Mouse (Mus musculus) adrenal gland, postnatal 4 days (tissue): Measurements from ENCODE around the gene Cldn13. TPM values are rescaled to one million over a fixed set of nuclear protein-coding genes. Genes with fewer than 3 reads are reported as not detected.

Experiments used
- DNase-seq, 2 experiments: peaks; one replicate each; pipeline ENCODE4 v3.0.0; 2021 to 2022; ENCODE audit warnings: low spot score in 2 of 2, mixed read lengths in 2 of 2
- total RNA-seq, 2 experiments: library from RNA; stranded (reverse); gene quantifications; 2 replicates each; pipeline ENCODE4 v1.2.3; 2021

Cldn13 gene
- total RNA-seq, 2 experiments from 2014 or later = 2.8 to 6.6 TPM

DNA sequence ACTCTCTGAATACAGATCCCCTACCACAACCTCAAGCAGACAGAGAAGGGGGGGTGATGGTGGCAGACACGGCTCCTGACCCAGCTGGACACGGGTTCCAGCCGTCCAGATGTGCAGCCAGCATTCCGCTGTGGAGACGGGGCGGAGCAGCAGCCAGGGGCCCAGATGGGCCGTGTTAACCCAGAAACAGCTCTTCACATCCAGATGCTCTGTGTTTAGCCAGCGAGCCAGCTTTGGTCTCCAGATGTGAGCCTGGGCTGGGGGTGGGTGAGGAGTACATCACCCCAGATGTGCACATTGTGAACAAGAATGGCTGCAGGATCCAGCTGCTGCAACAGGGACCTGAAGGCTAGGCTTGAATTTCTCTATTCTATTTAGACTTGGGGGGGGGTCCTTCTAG lies 20.0 kb downstream of the Cldn13 start:
- no peak for DNase-seq

DNA sequence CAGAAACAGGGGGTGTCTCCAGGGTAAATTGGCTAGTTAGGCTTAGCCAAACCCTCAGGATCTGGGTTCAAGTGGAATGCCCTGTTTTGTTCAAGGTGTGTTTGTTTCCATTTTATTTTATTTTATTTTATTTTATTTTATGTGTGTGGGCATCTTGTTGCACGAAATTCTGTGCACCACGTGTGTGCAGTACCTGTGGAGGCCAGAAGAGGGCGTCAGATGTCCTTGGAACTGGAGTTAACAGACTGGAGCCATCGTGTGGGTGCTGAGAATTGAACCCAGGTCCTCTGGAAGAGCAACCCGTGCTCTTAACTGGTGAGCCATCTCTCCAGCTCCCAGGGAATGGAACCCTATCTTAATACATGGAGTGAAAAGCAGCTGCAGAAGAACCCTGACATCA lies 22.6 kb downstream of the Cldn13 start:
- DNase-seq = no peak

DNA sequence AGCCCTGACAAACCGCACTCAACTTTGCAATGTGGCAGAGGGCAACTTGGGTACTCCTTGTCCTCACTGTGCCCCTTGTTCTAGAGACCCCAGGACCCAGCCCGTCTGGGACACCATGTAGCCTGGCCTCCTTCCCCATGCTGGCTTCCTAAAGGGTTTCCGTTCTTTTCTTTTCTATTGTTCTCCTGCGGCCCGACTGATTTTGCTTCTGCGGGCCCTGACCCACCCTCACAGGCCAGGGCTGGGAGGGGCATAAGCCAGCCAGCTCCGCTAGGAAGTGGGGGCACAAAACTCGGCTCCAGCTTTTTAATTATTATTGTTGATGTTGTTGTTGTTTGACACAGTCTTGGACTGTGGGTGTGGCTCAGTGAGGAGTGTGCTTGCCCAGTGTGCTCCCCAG lies 23.8 kb downstream of the Cldn13 start:
- no peak for DNase-seq

DNA sequence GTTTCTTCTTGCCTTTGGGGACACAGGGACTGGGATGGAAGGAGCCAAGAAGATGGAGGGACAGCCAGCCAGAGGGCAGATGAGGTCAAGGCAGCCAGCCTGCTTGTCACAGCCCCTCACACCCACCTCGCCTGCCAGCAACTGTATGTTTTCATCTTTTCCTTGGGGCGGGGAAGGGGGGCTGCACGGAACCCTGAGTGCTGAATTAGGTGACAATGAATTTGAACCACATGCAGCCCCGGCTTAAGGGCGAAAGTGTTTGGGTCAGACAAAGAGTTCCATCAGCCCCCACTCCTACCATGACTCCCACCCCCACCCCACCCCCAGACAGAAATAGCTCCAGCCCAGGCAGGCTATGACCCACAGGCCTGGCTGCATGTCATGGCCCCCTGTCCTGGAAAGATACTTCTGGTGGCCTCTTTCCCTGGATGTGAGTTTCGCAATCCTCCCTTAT lies 24.7 kb downstream of the Cldn13 start:
- DNase-seq = no peak

DNA sequence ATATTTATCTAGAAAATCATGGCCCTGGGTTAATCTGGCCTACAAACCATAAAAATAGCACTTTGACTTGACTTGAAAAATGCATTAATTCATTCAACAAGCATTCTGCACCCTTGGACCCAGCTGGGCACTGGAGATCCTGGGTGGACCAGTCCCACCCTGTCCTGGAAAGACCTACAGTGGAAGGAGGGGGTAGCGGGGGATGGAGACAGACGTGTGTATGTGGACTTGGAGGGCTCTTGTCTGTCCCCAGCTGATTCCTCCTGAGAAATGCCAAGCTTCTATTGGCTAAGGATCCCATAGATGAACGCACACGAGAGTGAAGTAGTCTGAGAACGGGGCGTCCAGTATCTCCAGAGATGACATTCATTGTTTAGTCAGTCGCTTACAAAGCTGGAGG lies 26.8 kb downstream of the Cldn13 start:
- no peak for DNase-seq

DNA sequence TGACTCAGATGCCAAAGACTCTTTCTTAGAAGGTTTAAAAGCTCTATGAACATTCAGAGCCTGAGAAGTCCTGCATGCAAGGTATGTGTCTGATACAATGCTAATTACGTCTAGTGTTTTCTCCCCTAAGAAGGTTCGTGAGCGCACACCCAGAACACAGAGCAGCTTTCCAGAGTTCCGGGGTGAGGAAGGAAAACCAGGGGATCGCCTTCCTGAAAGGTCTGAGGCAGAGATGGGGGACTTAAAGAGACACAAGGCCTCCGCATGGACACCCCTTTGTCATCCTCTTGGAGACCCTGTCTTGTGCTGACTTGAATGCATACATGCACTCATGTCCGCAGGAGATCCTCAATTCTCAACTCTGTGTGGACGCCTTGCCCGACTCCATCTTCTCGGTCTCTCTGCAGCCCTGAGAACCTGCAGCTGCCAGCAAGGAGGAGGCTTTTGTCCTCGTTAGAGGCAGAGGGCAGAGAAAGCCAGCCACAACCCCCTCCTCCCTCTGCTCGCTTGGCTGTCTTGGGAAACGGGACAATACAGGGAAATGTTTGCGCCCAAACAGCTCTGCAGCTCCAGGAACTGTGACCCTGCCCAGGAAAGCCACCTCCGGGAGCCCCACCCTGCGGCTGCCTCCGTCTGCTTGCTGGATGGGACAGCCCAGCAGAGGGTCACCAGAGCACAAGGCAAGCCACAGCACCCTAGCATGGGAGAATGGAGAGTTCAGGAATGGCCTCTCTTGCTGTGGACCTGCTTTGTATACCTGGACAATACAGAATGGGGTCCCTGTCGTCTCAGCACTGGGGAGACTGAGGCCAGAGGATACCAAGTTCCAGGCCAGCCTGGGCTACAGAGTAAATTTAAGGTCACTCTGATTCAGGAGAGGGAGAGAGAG lies 27.6 kb downstream of the Cldn13 start:
- DNase-seq = peak in 1 of 2 experiments; percentile 29

DNA sequence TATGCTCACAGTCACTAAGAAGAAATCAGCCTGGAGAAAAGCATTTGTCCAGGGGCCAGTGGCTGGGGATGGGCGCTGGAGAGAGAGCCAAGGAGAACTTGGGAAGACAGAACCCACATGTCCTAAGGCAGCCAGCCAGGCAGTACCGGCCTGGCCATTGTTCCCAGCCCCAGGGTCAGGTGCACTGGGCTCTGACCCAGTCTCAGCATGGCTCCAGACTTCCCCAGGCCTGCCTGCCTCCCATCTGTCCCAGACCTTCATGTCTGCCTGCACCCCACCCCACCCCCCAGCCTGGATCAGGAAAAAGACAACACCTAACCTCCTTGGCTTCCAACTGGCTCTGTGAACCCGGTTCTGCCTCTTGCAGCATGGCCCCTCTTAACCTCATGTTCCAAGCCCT lies 32.2 kb downstream of the Cldn13 start:
- DNase-seq = no peak

DNA sequence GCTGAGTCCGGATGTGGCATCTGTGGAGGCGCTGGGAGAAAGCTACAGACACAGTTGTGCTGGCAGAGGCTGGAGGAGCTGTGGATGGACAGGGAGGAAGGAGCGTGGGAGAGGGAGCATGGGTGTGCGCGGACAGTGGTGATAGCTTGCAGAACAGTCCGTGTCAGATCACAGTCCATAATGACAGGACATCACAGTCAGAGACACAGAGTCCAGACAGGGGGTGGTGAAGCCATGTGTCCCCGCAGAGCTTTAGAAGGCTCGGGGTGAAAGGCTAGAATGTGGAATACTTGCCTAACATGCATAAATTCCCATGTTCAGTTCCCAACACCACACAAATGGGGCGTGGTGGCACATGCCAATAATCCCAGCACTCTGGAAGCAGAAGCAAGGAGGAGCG lies 38.5 kb downstream of the Cldn13 start:
- DNase-seq = no peak

DNA sequence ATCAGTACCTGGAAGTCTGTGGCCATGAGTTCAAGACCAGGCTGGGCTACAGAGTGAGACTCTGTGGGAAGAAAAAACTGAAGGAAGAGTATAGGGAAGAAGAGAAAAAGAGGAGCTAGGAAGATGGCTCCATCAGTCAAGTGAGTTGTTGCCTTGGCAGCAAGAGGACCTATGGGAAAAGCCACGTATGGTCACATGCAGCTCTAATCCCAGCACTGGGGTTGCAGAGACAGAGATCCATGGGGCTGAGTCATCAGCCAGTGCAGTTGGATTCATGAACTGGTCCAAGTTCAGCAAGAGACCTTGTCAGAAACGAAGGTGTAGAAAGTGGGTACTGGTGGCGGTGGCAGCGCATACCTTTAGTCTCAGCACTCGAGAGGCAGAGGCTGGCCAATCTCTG lies 40.1 kb downstream of the Cldn13 start:
- no peak for DNase-seq

DNA sequence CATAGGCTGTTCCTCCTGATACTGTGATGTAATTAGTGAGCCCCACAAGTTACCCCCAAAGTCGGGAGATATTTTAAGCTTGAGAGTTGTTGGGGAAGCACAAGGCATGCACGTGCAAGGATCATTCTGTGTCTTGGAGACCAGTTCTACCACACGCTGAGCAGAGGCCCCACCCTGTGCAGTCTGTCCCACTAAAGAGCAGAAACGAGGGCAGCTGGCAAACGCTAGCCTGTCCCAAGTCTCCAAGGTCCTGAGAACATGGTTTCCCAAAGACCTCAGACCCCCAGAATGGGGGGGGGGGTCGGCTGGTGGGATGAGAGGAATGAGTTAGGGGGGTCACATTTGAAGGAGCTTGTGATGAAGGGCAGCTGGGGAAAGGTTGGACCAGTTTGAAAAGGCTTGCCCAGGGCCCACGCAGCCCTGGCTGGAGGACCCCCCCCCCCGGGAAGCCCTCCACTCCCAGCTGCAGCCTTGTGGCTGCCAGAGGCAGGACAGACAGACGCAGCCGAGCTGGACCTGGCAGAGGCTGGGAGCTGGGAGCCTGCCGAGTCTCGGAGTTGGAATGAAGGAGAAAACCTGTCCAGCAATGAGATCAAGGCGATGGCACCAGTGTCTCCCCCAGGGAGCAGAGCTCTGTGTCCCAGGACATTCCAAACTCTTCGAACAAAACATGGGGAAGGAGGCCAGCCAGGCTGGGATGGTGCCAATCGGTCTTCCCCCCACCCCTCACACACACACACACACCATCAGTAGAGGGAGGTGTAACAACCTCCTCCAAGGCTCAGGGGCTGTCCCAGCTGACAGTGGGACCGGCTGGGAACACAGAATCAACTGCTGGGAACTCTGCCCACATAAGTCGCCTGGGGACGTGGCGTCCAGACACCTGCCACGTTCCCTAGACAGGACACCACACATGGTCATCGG lies 41.1 kb downstream of the Cldn13 start:
- no peak for DNase-seq

DNA sequence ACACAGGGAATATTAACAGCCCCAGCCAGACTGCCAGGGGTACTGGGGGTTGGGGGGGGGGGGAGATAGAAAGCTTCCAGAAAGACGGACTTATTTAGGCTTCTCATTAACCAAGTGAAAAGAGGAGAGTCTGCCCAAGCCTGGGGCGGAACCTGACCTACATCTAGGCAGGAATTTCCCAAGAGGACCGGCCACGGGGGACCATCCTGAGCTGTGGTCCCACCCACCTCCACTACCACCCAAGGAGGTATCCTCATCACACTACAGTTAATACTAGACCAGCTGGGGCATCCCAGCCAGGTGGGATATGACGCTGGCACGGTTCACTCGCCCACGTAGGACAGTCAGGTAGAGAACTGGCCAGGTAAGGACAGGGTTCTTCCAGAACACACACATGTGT lies 42.3 kb downstream of the Cldn13 start:
- no peak for DNase-seq

DNA sequence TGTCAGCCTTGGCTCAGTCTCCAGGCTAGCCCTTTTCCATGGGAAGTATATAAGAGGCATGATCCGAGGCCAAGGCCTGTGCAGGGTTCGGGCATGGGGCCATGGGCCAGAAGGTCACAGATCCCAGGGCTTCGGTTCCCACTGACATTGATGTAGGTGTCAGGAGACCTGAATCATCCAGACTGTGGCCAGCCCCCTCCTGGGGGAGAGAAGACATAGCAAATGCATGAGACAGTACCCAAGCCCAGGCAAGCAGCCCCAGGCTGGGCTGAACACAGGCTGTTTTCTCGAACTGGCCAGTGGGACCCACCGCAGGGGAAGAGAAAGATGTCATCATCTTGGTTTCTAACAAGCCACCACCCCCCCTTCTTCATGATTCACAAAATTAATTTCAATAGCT lies 42.7 kb downstream of the Cldn13 start:
- DNase-seq = no peak

DNA sequence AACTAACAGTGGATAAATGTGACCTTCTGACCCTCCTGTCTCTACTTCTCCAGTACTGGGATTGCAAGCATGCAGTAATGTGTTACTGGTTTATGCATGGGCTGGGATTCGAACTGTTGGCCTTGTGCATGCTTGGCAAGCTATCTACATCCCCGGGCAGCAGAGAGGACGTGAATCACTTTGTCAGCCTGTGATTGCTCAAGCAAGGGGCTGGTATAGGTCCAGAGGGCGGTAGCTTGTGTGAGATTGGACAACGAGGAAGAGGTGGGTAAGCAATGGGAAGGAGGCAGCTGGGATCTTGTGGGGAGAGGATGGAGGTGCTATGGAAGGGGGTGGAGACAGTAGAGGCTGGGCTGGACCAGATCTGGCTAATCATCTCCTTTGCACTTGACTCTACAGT lies 46.8 kb downstream of the Cldn13 start:
- no peak for DNase-seq

DNA sequence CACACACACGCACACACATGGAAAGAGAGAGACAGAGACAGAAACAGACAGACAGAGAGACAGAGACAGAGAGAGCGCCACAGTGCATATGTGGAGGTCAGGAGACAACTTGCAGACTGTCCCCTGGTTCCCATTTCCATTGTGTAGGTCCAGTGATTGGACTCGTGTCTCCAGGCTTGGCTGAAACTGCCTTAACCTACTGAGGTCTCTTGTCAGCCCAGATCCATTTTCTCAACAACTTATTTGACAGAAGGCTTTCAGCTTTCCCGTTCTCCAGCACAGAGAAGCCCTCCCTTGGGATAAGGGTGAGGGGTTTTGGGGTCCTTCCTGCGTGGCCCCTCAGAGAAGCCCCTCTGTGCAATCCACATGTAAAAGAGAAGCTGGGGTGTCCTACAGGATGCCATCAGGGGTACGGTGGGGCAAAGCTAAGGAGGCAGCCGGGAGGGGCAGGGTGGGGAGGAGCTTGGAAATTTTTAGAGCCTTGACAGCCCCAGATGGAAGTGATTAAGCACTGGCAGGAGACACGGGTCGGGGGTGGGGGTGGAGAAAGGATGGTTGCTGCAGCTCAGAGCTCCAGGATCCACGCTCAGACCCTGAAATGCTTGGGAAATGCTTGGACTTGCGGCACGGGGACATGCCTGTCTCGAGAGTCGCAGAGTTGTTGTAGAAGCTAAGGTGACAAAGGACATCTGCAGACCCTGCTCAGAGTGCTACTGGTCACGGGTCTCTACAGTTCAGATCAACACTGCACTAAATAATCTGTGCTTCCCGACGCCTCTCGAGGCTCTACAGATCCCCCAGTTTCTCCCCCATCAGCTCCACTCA lies 47.8 kb downstream of the Cldn13 start:
- DNase-seq = no peak

DNA sequence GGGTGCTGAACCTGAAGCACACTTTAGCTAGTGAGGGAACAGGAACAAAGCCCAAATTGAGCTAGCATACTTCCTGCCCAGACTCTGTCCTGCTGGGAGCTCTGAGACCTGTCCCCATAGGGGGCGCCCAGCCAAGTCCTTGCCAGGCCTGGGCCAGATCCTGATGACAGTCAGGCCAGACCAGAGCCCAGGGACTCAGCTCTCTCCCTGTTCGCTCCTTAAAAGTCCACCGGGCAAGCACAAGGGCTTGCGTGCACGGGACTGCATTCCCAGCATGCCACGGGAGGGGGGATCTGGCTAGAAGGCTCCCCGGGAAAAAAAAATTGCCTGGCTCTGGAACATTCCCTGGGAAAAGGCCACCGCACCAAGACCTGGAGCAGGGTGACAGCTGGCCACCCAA lies 50.2 kb downstream of the Cldn13 start:
- DNase-seq = no peak

Other genes with a start within 250 kb of the Cldn13 start
- 10 to 100 TPM; 31.1 to 32.3 TPM for gene Limk1, start 226.9 kb downstream of the Cldn13 start, total RNA-seq
- 100 to 1,000 TPM; 192 to 231 TPM for gene Eln, start 168.2 kb downstream of the Cldn13 start, total RNA-seq
- not detected for gene Tmem270, start 8.8 kb downstream of the Cldn13 start, total RNA-seq
- gene Mettl27, start 16.8 kb upstream of the Cldn13 start, total RNA-seq = 10 to 100 TPM; 33.0 to 36.3 TPM
- 1 to 10 TPM in 1 of 2 experiments, under 1 TPM in 1; 0.23 to 7.8 TPM for gene Cldn4, start 31.4 kb upstream of the Cldn13 start, total RNA-seq
- 1 to 10 TPM; 8.6 to 9.4 TPM for gene Cldn3, start 70.7 kb upstream of the Cldn13 start, total RNA-seq
- gene Abhd11, start 93.6 kb upstream of the Cldn13 start, total RNA-seq = 10 to 100 TPM; 54.9 to 55.5 TPM
- 10 to 100 TPM; 17.5 to 20.3 TPM for gene Stx1a, start 108.0 kb upstream of the Cldn13 start, total RNA-seq
- gene Dnajc30, start 148.7 kb upstream of the Cldn13 start, total RNA-seq = 10 to 100 TPM; 27.9 to 28.8 TPM
- gene Bud23, start 149.4 kb upstream of the Cldn13 start, total RNA-seq = 10 to 100 TPM; 49.7 to 50.1 TPM
- gene Vps37d, start 162.7 kb upstream of the Cldn13 start, total RNA-seq = 10 to 100 TPM; 10.1 to 12.3 TPM
- 10 to 100 TPM; 37.8 to 38.7 TPM for gene Mlxipl, start 174.4 kb upstream of the Cldn13 start, total RNA-seq
- gene Tbl2, start 234.1 kb upstream of the Cldn13 start, total RNA-seq = 10 to 100 TPM; 22.3 to 26.7 TPM